In the genomic region with DNA sequence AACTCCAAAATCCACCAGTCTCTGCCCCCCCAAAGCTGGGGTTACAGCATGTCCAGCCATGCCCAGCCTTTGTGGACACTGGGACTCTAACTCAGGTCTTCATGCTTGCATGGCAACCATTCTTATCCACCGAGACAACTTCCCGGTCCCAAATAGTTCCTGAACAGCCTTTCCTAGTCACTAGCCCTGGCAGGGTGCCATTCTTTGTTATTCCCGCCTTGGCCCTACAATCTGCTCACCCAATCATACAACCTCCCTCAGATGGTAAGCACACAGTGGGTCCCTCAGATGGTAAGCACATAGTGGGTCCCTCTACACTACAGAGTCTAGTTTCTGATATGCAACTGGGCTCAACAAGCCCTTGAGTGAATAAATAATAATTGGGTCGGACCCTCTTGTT, we compare ENCODE assay signal across 16 mouse cellular contexts. TPM values are rescaled to one million over a fixed set of nuclear protein-coding genes. Genes with fewer than 3 reads are reported as not detected.
A peak's percentile ranks its signal among the peaks of the same experiment; 100 is the strongest.
DNase-seq lines count a peak whose midpoint lies in the region; ATAC-seq and TF ChIP-seq lines count a peak whose summit lies in the region.
"Had no signal": no experiment of that assay in that cellular context is flagged by ENCODE, and none has a peak within 500 bp of the region (broad histone marks: within the 10 kb centered on the region; RNA-seq: fewer than 3 reads in every experiment).

No protein-coding gene starts in this region.

- H3K36me3 ChIP-seq in forebrain, postnatal 0 days (ENCODE audit: insufficient read depth), result peaks cover 13% of the 10 kb centered on the region
- H3K36me3 ChIP-seq in liver, postnatal 0 days (replicated peaks; ENCODE audit: insufficient read depth, low read length), result no peaks in the 10 kb centered on the region
- H3K36me3 ChIP-seq: heart, embryonic 10.5 days; limb, embryonic 13.5 days had no signal

- H3K27ac ChIP-seq in forebrain, postnatal 0 days (ENCODE audit: low read depth, low read length), result peak overlapping the region; percentile 22; the same call in 1 of the 2 replicates
- no peak overlapping the region for H3K27ac ChIP-seq in liver, postnatal 0 days (ENCODE audit: low read depth)
- H3K27ac ChIP-seq: heart, embryonic 10.5 days; limb, embryonic 13.5 days; stomach, postnatal 0 days had no signal

- no peak overlapping the region for H3K9ac ChIP-seq in forebrain, postnatal 0 days
- no peak overlapping the region for H3K9ac ChIP-seq in liver, postnatal 0 days (replicated peaks)
- H3K9ac ChIP-seq: limb, embryonic 13.5 days had no signal

- peak; percentile 71 for DNase-seq in cerebellum, adult 9-10 months
- no peak for DNase-seq in cerebellum, adult 11-12 months
- DNase-seq in layer of hippocampus, adult 9-11 months, result peak; percentile 35
- DNase-seq in layer of hippocampus, postnatal 14 days (ENCODE audit: low spot score in 2 of 2), result no peak
- peak; percentile 30 for DNase-seq in 3T3-L1 (ENCODE audit: low read depth, low spot score)
- DNase-seq in forebrain, postnatal 0 days, result no peak
- DNase-seq in liver, postnatal 0 days, result no peak
- DNase-seq in embryo, embryonic 10.5 days (ENCODE audit: low spot score), result no peak
- DNase-seq: embryo, embryonic 11 days; kidney, postnatal 14 days; lung, adult 2 months; spleen, adult 18-20 months; thymus, postnatal 36 days had no signal

- TF ChIP-seq CTCF in forebrain, postnatal 0 days (IDR thresholded peaks at IDR 0.05; ENCODE audit: low read depth), result no peak
- no peak for TF ChIP-seq CTCF in liver, postnatal 0 days (IDR thresholded peaks at IDR 0.05; ENCODE audit: low read depth)

- 0 out of 2 replicates have a peak overlapping the region, but pooled peaks have one; percentile 2 for H3K4me2 ChIP-seq in forebrain, postnatal 0 days (ENCODE audit: low read depth)
- no peak overlapping the region for H3K4me2 ChIP-seq in liver, postnatal 0 days (ENCODE audit: low read depth, low read length)
- H3K4me2 ChIP-seq: limb, embryonic 13.5 days had no signal

- no peak overlapping the region for H3K4me3 ChIP-seq in forebrain, postnatal 0 days (ENCODE audit: low read depth, low read length)
- H3K4me3 ChIP-seq in liver, postnatal 0 days (ENCODE audit: low read depth, low read length), result no peak overlapping the region
- H3K4me3 ChIP-seq: heart, embryonic 10.5 days; limb, embryonic 13.5 days had no signal

- H3K4me1 ChIP-seq in forebrain, postnatal 0 days (ENCODE audit: insufficient read depth), result peaks cover 23% of the 10 kb centered on the region
- peaks cover 11% of the 10 kb centered on the region; the same call in 1 of the 2 replicates for H3K4me1 ChIP-seq in liver, postnatal 0 days (ENCODE audit: insufficient read depth)

- TF ChIP-seq EP300 in liver, postnatal 0 days (IDR thresholded peaks at IDR 0.05; ENCODE audit: low read depth), result no peak

- no peak for ATAC-seq in forebrain, postnatal 0 days
- ATAC-seq in liver, postnatal 0 days, result no peak

- no peaks in the 10 kb centered on the region for H3K9me3 ChIP-seq in forebrain, postnatal 0 days (ENCODE audit: low read length)
- no peaks in the 10 kb centered on the region for H3K9me3 ChIP-seq in liver, postnatal 0 days (ENCODE audit: low read length)
- H3K9me3 ChIP-seq: heart, embryonic 10.5 days; limb, embryonic 13.5 days had no signal

- 20% methylated on average over 4 of the region's 4 CpGs for WGBS in forebrain, postnatal 0 days
- 74% methylated on average over 4 of the region's 4 CpGs for WGBS in liver, postnatal 0 days (ENCODE audit: insufficient replicate concordance)

- no peaks in the 10 kb centered on the region for H3K27me3 ChIP-seq in forebrain, postnatal 0 days (ENCODE audit: insufficient read depth, low read length)
- H3K27me3 ChIP-seq in liver, postnatal 0 days (ENCODE audit: insufficient read depth, low read length), result peaks cover 36% of the 10 kb centered on the region

RNA-seq across cellular contexts. Expression of a gene that starts 4.2 kb away (rescaled TPM):
- 100 to 1,000 TPM; 212 to 229 TPM for total RNA-seq in layer of hippocampus, postnatal 14 days (2021)
- total RNA-seq in forebrain, postnatal 0 days (2014; rRNA removed), result 917 and 954 TPM in 2 replicates
- 702 and 718 TPM in 2 replicates for polyA plus RNA-seq in forebrain, postnatal 0 days (2015; fragmentation: Nextera tagmentation; extraction: Ambion mirVana)
- 1.1 and 1.3 TPM in 2 replicates for polyA plus RNA-seq in liver, postnatal 0 days (2015; fragmentation: Nextera tagmentation; extraction: Ambion mirVana)

RNA-seq across cellular contexts. Expression of a gene that starts 28.0 kb away (rescaled TPM):
- total RNA-seq in layer of hippocampus, postnatal 14 days (2021), result 1 to 10 TPM; 5.4 to 7.8 TPM
- 14.8 and 19.3 TPM in 2 replicates for total RNA-seq in forebrain, postnatal 0 days (2014; rRNA removed)
- 14.1 and 14.9 TPM in 2 replicates for polyA plus RNA-seq in forebrain, postnatal 0 days (2015; fragmentation: Nextera tagmentation; extraction: Ambion mirVana)
- polyA plus RNA-seq in liver, postnatal 0 days (2015; fragmentation: Nextera tagmentation; extraction: Ambion mirVana), result 42.1 and 53.6 TPM in 2 replicates

RNA-seq across cellular contexts. Expression of a gene that starts 28.8 kb away (rescaled TPM):
- 10 to 100 TPM; 25.8 to 32.1 TPM for total RNA-seq in layer of hippocampus, postnatal 14 days (2021)
- 37.0 and 50.5 TPM in 2 replicates for total RNA-seq in forebrain, postnatal 0 days (2014; rRNA removed)
- polyA plus RNA-seq in forebrain, postnatal 0 days (2015; fragmentation: Nextera tagmentation; extraction: Ambion mirVana), result 30.4 and 31.1 TPM in 2 replicates
- polyA plus RNA-seq in liver, postnatal 0 days (2015; fragmentation: Nextera tagmentation; extraction: Ambion mirVana), result 36.2 and 39.1 TPM in 2 replicates

RNA-seq across cellular contexts. Expression of a gene that starts 31.5 kb away (rescaled TPM):
- 10 to 100 TPM; 36.7 to 38.0 TPM for total RNA-seq in layer of hippocampus, postnatal 14 days (2021)
- 45.0 and 69.2 TPM in 2 replicates for total RNA-seq in forebrain, postnatal 0 days (2014; rRNA removed)
- 35.0 and 41.4 TPM in 2 replicates for polyA plus RNA-seq in forebrain, postnatal 0 days (2015; fragmentation: Nextera tagmentation; extraction: Ambion mirVana)
- polyA plus RNA-seq in liver, postnatal 0 days (2015; fragmentation: Nextera tagmentation; extraction: Ambion mirVana), result 32.2 and 33.9 TPM in 2 replicates

Comparison
In these comparisons a context has a peak if more than half of its experiments do, and no peak if none do; other contexts are left out.
1. DNase-seq: peak in cerebellum, adult 9-10 months (single experiment), layer of hippocampus, adult 9-11 months (single experiment) and 3T3-L1 (single experiment); none in cerebellum, adult 11-12 months (single experiment), layer of hippocampus, postnatal 14 days (0 of 2), forebrain, postnatal 0 days (single experiment), liver, postnatal 0 days (single experiment) and embryo, embryonic 10.5 days (single experiment).